Mouse (Mus musculus) left cerebral cortex, postnatal 14 days (tissue): ENCODE data around the gene Hadh. TPM values are rescaled to one million over a fixed set of nuclear protein-coding genes. Genes with fewer than 3 reads are reported as not detected.

ENCODE experiments used
- DNase-seq, 2 experiments: peaks; one replicate each; pipeline ENCODE4 v3.0.0; 2021 to 2022; ENCODE audit warnings: low spot score in 2 of 2, mixed read lengths in 1 of 2
- intact Hi-C: fragments of 180-260 bp; cut with DNase I; formaldehyde crosslinking; loops from one replicate; pipeline ENCODE4 v1.15.1; 2025
- total RNA-seq, 2 experiments: library from RNA; stranded (reverse); gene quantifications; 2 replicates each; pipeline ENCODE4 v1.2.3; 2021

The Hadh gene
- total RNA-seq, 2 experiments from 2014 or later, result 20.0 to 22.5 TPM

GRCm38 (mm10) chr3:131190239-131190638 is 81.7 kb downstream of the Hadh start:
- intact Hi-C loops, result no loop called here
- DNase-seq, result no peak

GRCm38 (mm10) chr3:131186193-131186592 is 85.7 kb downstream of the Hadh start:
- intact Hi-C loops, result no loop called here
- DNase-seq, result no peak

Other genes with a start within 250 kb of the Hadh start
- gene Lef1, start 161.6 kb downstream of the Hadh start, total RNA-seq, result 1 to 10 TPM; 6.3 to 8.4 TPM
- gene Cyp2u1, start 31.1 kb upstream of the Hadh start, total RNA-seq, result 10 to 100 TPM; 14.0 to 17.4 TPM
- 1 to 10 TPM; 3.5 to 4.1 TPM for gene Sgms2, start 219.3 kb upstream of the Hadh start, total RNA-seq